Mouse (Mus musculus) layer of hippocampus, postnatal 36 days (tissue): Measurements from ENCODE around the gene Pdk4. TPM values are rescaled to one million over a fixed set of nuclear protein-coding genes. Genes with fewer than 3 reads are reported as not detected.
A peak's percentile ranks its signal among the peaks of the same experiment; 100 is the strongest.

Source experiments
- DNase-seq, 2 experiments: peaks; one replicate each; pipeline ENCODE4 v3.0.0; 2022
- total RNA-seq, 2 experiments: library from RNA; stranded (reverse); gene quantifications; 2 replicates each; pipeline ENCODE4 v1.2.3; 2021

Gene Pdk4
- 10 to 100 TPM; 11.3 to 14.5 TPM for total RNA-seq

DNA sequence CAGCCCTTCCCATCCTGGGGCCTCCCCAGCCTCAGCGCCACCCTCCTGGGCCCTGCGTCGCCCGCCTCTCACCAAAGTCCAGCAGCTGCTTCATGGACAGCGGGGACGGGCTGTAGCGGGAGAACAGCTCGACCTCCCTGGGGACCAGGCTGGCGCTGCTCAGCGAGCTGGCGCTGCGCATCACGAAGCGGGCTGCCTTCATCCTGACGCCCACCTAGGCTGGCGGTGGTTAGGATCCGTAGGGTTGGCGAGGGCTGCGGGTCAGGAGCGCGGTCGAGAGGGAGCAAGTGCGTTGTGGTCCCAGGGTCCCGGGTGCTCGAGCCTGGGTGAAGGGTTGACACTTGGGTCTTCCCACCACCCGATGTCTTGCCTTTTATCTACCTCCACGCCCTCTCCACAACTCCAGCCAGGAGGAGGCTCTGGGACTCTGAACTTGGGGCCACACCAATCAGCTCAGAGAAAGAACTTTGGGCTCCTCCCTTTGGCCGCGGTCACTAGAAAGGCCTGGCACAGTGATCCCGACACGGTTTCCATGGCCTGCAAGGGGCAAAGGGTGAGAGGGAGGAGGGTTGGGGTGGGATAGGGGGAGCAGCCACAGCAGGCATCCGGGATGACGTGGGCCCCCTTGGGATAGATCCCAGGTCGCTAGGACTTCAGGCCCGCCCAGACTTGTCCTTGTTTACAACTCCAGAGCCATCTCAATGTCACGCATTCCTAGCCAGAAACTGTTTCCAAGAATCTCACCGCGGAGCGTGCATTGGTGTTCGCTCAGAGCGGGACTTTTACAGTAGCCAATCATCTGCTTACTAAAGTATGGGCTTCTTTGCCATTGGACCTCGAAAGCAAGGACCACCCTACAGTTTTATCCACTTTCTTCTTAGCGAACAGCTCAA, at the start of gene Pdk4:
TSS of gene Pdk4 (minus strand) at position 349 of the 893 bp plus-strand sequence.
- peak; percentile 50 to 69 for DNase-seq

DNA sequence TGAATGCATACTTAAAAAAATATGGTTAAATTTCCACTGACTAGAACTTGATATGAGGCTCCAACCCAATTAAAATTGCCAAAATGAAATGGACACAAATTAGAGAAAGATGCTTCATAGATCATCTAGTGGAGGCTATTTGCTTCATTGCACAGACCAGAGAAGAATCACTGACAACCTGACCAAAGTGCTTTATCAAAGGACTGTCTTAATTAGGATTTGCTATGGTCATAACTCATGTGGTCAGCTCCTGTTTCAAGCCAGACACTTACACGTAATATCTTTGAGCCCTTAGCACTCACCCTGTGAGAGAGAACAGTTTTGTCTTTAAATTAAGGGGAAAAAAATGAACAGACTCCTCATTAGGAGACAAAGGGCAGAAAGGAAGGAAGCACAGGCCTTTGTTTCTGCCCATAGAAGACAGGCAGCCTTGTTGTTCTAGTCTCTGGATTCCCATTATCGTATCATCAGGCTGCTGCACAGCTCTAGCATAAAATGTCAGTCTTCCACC, 41.8 kb upstream of the Pdk4 start:
- no peak for DNase-seq

DNA sequence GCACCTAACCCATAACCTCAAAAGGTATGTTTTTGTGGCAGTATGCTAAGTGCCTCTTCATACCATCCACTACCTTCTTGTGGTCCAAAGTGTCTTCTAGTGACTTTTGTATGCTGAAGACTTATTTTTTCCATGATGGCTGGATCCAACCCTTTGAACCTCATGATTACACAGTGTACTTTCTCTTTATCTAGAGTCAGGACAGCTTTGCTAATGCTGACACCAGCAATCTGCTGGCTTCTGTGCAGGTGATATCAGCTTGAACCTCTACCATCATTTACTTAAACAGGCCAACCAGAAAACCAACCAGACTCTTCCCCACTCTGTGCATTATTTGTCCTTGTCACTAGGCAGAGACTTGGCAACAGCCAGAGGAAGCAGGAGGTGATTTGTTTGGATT, 39.6 kb upstream of the Pdk4 start:
- no peak for DNase-seq

DNA sequence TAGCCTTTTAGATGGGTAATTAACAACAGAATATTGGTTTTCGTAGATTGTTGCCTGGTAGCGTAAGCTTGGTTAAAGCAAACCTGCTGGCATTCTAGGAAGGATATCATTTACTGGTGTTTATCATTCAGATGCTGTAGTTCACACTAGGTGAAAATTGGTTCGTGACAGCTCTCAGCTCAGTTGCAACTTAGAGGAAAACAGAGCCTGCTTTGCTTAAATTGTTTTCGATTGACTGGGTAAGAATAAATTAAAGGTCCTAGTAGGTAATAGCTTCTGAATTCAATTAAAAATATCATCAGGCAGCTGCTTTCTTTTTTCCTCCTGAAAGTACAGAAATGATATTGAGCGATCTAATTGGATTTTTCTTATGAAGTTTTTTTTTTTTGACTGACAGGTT, 21.0 kb upstream of the Pdk4 start:
- no peak for DNase-seq

DNA sequence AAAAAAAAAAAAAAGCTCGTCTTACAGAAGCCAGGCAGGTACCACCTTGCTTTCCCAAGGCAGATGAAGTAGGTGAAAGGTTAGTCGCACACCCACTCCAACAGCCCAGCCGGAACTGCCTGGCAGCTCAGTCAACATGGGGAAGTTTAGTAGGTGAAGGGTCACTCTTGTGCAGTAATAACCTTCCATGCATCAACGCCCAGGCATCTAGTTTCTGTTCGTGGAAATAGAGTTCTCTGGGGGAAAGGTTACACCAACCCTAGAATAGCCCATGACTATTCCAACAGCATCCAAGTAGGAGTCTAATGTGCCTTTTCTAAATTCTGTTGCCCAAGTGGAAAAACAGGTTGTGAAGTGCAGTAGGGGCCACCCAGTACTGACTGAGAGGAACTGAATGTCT, 13.6 kb upstream of the Pdk4 start:
- DNase-seq = no peak

DNA sequence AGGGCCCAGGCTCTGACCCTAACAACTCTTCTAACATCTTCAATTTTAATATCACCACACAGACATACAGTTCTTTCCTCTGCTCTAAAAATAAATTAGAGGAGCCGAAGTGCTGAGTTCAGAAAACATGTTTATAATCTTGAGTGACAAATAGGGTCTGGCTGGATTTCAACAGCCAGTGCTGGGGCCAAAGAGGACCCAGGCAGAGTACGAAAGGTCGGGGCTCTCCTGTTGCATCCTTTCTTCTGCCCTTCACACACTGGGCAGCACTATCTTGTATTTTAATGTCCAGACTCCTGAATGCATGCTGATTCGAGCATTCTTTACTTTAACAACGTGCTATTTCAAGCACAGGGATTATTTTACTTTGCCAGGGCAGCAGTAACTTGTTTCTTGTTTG, 13.2 kb upstream of the Pdk4 start:
- DNase-seq = no peak

DNA sequence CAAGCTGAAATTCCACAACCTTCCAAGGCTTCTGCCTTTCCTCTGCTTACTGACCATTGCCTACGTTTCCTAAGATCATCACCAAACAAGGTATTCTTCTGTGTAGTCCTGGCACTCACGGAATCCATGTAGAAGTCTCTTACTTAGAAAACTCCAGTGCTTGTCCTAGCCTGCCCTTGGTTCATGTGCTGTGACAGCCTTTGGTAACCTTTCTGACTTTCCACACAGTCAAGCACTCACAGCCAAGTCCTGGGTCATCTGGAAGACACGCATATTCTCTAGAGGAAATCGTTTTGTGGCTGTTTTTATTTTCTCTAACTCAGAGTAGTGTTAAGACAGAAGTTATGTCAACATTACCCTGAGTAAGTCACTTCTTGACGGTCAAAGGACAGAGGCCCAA, 11.7 kb upstream of the Pdk4 start:
- no peak for DNase-seq

DNA sequence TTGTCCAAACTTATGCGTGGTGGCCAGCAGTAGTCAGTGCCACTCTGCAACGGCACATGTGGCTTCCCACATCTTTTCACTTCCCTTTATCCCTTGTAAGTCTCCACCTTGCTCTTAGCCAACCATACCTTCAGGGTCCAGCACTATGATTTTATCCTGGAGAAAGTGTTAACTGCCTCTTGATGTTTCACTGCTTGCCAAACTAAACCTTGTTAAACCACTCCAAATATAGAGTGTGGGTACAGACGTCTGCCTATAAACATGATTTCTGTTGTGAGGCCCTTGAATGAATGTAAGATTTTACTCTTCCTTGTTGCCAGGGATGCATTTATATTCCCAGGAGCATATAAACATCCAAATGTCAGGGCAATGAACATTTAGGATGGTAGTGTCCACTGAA, 10.2 kb upstream of the Pdk4 start:
- DNase-seq = no peak

DNA sequence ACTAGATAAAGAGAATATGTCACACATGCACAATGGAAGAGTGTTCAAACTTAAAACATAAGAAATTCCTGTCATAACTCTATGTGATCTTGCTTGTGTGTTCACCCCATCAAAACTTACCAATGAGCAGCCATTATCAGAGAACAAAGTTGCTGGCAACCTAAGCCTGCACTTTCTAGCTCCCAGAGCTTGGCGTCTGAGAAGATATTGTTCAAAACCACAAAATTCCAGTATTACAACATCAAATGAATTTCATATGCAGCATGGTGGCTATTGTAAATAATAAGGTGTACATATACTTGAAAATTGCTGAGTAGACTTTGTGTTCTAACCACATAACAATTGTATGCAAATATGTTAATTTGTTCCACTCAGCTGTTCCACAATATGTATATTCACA, 6.7 kb upstream of the Pdk4 start:
- DNase-seq = no peak

DNA sequence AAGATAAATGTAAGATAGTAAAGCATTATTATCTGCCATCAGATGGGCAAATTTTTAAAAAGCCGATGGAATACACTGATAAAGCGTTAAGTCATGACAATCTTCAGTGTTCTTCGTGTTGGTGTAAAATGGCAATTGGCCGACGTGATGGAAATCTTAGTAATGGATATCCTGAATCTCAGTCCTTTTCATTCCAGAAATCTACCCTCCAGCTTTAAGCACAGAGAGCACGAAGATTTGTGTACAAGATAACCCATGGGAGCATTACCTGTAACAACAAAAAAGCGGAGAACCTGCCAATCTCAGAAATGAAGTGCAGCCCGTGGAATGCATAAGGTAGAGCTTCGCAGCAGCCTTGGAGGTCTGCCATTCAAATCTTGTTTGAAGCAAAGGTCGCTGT, 5.4 kb upstream of the Pdk4 start:
- DNase-seq = no peak

DNA sequence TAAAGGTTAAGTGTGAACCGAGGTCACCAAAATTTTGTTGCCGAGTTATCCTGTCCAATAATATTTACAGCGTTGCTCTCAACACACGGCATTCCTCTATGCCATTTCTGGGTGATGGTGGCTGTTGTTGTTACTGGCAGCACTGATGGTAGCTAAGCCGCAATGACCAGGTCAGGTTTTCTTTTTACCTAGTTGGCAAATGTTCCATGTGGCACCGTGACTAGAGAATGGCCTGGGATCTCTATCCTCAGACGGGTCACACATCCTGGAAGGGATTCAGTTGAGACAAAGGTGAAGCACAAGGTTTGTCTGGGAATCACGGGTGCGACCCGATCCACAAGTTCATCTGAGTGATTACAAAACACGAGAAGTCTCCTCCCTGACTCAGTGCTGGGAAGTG, 2.6 kb upstream of the Pdk4 start:
- DNase-seq = no peak

DNA sequence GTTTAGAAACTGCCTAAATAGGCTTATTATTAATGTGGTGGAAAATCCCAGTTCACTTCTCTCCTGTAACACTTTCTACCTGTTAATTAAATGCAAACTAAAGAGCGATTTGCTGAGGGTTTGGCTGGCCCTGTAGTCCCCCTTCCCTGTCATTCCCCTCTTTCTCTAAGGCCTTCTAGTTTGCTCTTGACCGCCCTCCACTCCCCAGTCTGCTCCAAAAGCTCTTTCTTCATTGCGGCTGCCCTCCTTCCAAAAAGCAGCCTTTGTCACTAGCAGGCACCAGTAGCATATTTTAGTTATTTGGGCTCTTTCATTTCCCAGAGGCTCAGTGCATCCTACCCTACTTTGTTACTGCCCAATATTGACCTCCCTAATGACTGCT, 736 bp upstream of the Pdk4 start:
- DNase-seq = no peak

DNA sequence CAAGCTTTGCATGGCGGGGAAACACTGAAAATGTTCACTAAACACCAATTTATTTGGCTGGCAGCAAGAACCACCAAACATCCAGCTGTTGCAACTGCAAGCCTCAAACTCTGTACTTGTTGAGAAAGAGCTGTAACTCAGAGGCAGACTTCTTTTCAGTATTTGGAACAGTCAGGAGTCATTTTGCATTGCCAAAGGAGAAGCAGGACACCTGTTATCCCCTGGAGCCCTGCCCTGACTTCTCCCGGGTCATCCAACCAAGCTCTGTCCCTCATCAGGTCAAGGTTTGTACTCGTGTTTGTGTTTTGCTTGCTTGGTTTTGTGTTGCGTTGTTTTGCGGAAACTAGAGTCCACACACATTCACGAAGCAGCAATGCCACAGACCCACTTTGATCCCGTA, 11.1 kb downstream of the Pdk4 start:
- no peak for DNase-seq

DNA sequence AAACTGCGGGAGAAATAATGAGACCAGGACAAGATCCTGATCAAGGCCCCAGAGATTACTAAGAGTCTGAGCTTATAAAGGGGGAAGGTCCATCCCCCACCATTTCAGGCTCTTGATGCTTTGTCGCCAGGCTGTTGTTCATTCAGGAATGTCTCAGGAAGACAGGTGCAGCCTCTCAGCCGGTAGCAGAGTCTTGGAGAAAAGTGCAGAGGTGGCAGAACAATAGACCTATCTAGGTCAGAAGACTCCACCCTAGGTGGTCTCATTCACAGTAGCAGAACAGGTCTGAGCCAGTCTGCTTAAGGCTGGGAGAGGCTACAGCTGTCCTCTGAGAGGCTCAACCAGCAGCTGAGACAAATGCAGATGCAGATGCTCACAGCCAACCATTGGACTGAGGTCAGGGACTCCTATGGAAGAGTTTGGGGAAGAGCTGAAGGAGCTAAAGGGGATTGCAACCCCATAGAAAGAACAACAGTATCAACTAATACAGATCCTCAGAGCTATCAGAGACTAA, 13.8 kb downstream of the Pdk4 start:
- DNase-seq = no peak

DNA sequence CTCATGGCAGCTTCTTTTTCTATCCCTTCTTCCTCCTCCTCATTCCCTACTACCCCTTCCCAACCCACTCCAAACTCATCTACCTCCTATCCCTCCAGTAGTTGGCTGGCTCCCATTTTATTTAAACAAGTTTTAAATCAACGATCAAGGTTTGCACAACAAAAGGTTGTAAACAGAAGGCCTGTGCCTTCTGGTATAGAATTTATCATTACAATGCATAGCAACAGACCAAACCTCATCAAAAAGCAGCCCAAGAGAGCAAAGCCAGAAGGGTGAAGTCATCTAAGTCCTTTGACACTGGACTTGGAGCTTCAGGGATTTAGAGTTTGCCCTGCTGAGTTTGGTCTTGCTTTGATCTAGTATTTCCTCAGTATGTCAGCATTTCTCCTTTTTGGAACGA, 15.0 kb downstream of the Pdk4 start:
- DNase-seq = no peak

DNA sequence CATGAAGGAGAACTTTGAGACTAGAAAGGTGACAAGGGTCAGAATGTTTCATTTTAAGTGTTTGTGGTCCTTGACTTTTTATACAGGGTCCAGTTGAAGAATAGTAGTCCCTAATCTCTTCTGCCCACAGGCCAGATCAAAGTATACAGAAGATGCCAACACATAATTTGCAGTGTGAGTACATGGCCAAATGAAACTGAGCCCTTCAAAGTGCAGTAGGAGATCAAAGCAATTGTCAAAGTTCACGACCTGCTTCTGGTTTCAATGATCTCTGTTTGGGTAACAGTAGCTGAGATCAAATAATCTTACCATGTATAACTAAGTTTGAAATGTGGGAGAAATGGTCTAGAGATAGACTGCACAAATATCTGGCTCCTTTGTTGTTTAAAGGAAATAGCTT, 22.1 kb downstream of the Pdk4 start:
- DNase-seq = no peak

DNA sequence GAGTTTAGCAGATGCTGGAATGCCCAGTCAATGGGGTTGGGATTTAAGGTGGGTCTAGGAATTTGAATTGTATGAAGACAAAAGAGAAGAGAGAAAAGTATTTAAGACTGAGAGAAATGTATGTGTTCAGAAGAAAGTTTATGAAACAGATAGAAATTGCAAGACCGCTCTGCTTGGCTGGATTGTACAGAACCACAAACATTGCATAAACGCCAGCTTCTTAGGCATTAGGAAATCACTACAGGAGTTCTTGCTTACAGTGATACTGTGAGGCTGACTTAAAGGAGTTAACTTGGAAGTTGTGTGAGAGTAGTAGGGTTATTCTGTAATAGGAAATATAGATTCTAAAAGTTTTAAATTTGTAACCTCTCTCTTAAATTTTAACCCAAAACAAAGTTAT, 23.4 kb downstream of the Pdk4 start:
- no peak for DNase-seq

DNA sequence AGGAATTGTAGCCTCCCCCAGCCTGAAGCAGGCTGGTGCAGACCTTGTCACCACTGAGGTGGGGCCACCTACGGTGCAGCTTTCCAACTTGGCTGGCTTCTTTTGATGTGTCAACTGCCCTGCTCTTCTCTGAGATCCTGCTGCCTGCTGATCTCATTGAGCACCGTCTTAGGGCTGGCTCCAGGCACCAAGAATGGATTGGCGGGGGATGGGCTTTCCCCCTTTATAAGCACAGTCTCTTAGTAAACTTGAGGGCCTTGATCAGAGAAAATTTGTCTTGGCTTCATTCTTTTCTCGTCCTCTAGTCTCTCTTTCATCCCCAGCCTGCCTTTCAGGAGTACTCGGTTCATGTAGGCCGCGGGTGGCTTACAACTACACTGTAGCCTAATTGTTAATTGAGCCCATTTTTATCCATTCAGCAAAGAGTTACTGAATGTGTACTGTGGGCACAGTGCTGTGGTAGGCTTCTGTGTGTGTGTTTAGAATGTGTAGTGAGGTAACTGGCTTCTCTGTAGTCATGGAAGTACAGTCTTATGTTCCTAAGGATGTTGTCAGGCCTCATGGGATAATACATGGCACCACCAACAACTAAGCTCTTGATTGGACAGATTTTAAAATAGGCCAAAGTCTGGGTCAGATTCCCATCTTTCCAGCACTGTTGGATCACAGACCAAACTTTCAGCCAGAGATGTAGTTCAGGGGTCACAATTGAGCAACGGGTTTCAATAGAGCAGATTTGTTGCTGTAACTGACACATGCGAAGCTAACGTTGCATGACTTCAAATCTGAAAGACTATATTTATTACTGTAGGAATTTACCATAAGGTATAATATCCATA, 25.4 kb downstream of the Pdk4 start:
- no peak for DNase-seq

DNA sequence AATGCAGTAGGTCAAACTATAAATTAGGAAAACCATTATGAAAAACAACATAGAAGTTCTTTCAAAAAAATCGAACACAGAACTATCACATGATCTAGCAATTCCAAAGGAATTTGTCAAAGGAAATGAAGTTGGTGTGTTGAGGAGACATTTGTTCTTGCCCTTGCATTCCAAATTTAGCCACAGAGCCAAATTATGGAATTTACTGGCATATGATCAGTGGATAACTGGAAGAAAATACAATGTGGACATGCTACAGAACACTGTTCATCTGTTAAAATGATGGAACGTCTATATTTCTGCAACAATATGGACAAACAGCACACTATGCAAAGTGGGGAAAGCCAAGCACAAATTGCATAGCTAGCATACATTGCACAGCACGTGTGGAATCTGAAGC, 40.3 kb downstream of the Pdk4 start:
- DNase-seq = no peak

DNA sequence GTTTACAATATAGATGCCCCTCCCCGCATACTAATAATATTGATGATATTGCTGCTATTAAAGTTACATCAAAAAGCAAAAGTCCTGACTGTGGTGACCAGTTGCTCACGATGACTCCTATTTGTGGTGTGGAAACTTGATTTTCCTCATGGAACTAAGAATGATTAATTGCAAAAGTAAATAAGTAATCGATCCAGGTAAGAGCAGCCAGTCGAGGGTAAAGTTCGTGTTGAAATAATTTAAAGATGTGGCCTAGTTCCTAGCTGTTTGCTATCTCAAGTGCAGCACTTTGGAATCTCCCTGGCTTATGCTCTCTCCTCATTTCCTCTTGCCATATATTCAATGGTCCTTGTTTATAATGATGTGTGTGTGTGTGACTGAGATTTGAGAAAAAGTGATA, 46.2 kb downstream of the Pdk4 start:
- no peak for DNase-seq

DNA sequence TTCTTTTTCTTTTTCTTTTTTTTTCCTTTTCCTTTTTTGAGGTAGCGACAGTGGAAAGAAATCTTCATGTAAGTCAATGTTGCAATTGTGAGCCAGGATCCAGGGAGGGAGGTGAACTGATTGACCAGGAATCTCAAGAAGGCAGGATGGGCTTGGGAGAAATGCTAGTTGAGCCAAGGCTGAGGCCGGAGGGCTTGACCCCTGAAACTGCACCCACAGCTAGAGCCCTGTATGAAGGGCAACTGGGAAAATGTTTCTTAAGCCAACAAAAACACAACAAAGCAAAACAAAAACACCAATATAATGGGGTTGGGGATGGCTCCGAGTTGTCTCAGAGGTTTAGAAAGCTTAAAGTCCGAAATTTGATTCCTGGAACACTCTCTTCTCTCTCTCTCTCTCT, 47.7 kb downstream of the Pdk4 start:
- DNase-seq = no peak

DNA sequence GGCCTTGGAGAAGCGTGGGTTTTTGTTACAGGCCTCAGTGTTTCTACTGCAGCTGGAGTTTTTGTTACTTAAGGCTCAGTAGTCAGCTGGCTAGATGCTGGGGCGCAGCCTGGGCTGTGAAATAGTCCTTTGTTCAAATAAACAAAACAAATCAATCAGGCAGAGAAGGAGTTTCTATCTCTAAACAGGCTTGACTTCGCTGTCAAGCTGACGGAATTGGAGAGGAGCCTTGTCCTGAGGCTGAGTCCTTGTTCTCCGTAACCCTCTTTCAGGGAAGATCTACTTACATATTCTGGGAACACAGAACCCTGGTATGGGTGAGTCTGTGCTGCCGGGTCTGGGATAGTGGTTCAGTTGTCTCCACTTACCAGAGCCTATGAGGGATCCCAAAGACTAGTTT, 48.6 kb downstream of the Pdk4 start:
- DNase-seq = peak in 1 of 2 experiments; percentile 10

DNA sequence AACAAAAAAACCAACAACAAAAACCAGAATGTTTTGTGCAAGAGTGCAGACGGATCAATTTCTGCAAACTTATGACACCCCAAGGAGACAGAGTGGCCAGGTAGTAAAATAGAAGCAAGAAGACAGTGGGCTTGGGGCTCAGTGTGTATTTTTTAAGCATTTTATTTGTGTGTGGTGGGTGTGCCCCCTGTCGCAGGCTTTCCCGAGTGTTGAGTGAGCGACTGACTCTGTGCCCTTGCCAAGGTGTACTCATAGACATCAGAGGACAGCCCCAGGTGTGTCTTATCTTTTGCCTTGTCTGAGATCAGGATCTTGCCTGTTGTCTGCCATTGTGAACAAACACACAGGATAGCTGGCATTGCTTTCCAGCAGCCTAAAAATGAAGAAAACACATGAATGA, 49.1 kb downstream of the Pdk4 start:
- no peak for DNase-seq
